Mouse (Mus musculus): ENCODE results near the gene Trim63.
A peak's percentile ranks its signal among the peaks of the same experiment; 100 is the strongest.
"Not testable (repeated sequence)": the region's sequence is repeated elsewhere in the genome, so short reads cannot be mapped to it uniquely, and the experiment has no call there.

The Trim63 gene

GRCm38 (mm10) chr4:134314876-134315275, at the start of gene Trim63:
Gene Trim63, plus strand, starts transcription at chr4:134315120.
- DNase-seq (ENCODE audit: low spot score in 2 of 2) = no peak

GRCm38 (mm10) chr4:134265860-134266585, 48.9 kb upstream of the Trim63 start:
- no peak for DNase-seq (ENCODE audit: low spot score in 2 of 2)

GRCm38 (mm10) chr4:134268102-134268655, 46.7 kb upstream of the Trim63 start:
- no peak for DNase-seq (ENCODE audit: low spot score in 2 of 2)

- DNase-seq (ENCODE audit: low spot score in 2 of 2) = not testable (repeated sequence)
Observed at GRCm38 (mm10) chr4:134269622-134270021, 45.3 kb upstream of the Trim63 start.

GRCm38 (mm10) chr4:134271979-134272378, 42.9 kb upstream of the Trim63 start:
- no peak for DNase-seq (ENCODE audit: low spot score in 2 of 2)

- DNase-seq (ENCODE audit: low spot score in 2 of 2) = no peak
Observed at GRCm38 (mm10) chr4:134272731-134273416, 42.0 kb upstream of the Trim63 start.

- DNase-seq (ENCODE audit: low spot score in 2 of 2) = no peak
Observed at GRCm38 (mm10) chr4:134273417-134274345, 41.2 kb upstream of the Trim63 start.

- no peak for DNase-seq (ENCODE audit: low spot score in 2 of 2)
Observed at GRCm38 (mm10) chr4:134284942-134285341, 30.0 kb upstream of the Trim63 start.

- no peak for DNase-seq (ENCODE audit: low spot score in 2 of 2)
Observed at GRCm38 (mm10) chr4:134286226-134287167, 28.4 kb upstream of the Trim63 start.

- DNase-seq (ENCODE audit: low spot score in 2 of 2) = peak; percentile 95 to 96
Observed at GRCm38 (mm10) chr4:134287168-134287564, 27.8 kb upstream of the Trim63 start.

- peak; percentile 70 to 73 for DNase-seq (ENCODE audit: low spot score in 2 of 2)
Observed at GRCm38 (mm10) chr4:134287575-134288025, 27.3 kb upstream of the Trim63 start, which contains the start of gene Pdik1l. Gene Pdik1l, minus strand, starts transcription at chr4:134287895.

- no peak for DNase-seq (ENCODE audit: low spot score in 2 of 2)
Observed at GRCm38 (mm10) chr4:134288397-134289256, 26.3 kb upstream of the Trim63 start.

- DNase-seq (ENCODE audit: low spot score in 2 of 2) = peak; percentile 58 to 70
Observed at GRCm38 (mm10) chr4:134292067-134292466, 22.9 kb upstream of the Trim63 start.

- no peak for DNase-seq (ENCODE audit: low spot score in 2 of 2)
Observed at GRCm38 (mm10) chr4:134293061-134293691, 21.7 kb upstream of the Trim63 start.

- no peak for DNase-seq (ENCODE audit: low spot score in 2 of 2)
Observed at GRCm38 (mm10) chr4:134293692-134294163, 21.2 kb upstream of the Trim63 start.

- DNase-seq (ENCODE audit: low spot score in 2 of 2) = not testable (repeated sequence)
Observed at GRCm38 (mm10) chr4:134296096-134296495, 18.8 kb upstream of the Trim63 start.

GRCm38 (mm10) chr4:134296523-134296922, 18.4 kb upstream of the Trim63 start:
- no peak for DNase-seq (ENCODE audit: low spot score in 2 of 2)

- no peak for DNase-seq (ENCODE audit: low spot score in 2 of 2)
Observed at GRCm38 (mm10) chr4:134297369-134297768, 17.6 kb upstream of the Trim63 start.
